Mouse (Mus musculus) cerebellum, postnatal 36 days (tissue): ENCODE measurements at regions not wholly inside any gene's neighbourhood (a gene's known extent, or its start where the extent isn't known, plus 50 kb on each side); places are given as distances from the start of the nearest gene placed in this dataset.

Source experiments
- DNase-seq, 2 experiments: peaks; one replicate each; pipeline ENCODE4 v3.0.0; 2021 to 2022; ENCODE audit warnings: mixed read lengths in 2 of 2

DNA sequence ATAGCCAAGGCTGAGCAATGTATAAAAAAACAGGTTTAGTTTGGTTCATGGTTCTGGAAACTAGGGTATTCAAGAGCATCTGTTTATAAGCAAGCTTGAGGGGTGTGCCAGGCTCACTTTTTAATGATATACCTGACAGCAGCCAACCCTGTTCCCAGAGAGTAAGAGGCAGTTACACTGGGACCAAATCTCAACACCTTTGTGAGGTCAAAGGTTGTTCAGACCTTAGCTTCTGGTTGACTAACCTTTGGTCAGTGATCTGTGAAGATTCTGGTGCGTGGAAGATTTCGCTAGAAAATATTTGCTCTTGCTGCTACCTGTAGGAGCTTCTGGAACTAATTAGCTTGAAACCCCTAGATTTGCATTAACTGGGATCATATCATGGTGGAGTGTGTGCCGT is 140.8 kb downstream of the Bod1 start:
- DNase-seq: no peak

GRCm38 (mm10) chr11:31529686-31530085 is 142.0 kb downstream of the Bod1 start:
- DNase-seq: no peak

DNA sequence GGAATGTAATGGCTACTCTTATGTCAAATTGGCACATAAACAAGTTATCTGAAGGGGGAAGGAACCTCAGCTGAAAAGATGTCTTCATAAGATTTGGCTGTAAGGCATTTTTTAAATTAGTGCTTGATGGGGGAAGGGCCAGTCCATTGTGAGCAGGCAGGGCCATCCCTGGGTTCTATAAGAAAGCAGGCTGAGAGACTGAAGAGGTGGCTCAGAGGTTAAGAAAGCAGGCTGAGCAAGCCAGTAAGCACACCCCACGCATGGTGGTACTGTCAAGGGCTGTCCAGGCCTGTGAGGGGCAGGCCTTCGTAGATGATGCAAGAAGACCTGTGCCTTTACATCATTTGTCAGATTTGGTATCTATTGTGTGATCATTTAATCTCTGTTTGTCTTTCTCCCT is 147.0 kb downstream of the Bod1 start:
- DNase-seq: no peak

DNA sequence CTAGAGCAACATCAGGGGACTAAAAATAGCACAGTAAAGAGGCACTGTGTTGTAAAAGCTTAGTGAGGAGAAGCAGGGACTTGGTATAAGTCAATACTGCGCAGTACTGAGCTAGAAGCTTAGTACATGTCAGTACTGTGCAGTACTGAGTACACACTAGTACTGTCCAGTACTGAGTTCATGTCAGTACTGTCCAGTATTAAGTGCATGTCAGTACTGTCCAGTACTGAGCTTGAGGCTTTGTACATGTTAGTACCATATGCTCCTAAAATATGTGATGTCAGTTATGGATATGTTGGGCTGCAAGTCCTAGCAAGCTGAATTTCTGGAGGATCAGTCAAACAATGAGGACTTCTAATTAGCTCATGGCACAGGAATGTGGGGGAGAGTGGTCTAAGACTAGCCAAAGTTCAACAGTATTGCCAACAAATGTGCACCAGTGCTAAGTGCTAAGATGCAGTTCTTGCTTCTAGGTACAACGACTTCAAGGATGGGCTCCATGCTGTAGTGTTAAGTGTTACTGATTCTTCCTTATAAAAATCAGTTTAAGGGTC is 147.5 kb downstream of the Bod1 start:
- DNase-seq: no peak

GRCm38 (mm10) chr11:31522127-31522526 is 149.6 kb downstream of the Bod1 start:
- DNase-seq: no peak

GRCm38 (mm10) chr11:31520909-31521308 is 150.8 kb downstream of the Bod1 start:
- DNase-seq: no peak

DNA sequence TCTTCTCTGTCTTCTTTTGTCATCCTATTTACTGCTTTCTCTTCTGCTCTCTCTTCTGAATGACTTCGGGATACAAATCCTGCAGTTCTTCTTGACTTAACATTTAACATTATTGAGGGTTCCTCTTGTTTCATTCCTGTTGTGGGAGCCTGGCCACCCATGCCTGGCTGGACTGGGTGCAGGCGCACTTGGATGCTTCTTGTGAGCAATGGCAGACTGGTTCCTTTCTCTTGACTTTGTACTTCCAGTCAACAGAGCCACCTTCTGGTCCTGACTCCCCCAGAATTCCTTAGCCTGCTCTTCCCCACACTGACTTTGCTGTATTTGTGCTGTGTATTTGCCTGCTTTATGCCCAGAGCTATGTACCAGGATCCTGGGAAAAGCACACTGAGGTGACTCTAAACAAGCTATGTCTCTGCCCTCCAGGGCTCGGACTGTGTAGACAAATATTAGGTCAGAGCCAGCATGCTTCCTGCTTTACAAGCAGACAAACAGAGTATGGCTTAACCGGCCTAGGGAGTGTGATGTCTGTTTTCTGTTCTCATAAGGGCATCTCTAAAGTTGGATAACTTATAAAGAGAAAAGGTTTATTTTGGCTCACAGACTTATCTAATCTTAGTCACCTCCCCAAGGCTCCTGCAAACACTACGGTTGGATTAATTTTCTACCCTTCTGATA is 133.5 kb upstream of the Stc2 start:
- no peak for DNase-seq

DNA sequence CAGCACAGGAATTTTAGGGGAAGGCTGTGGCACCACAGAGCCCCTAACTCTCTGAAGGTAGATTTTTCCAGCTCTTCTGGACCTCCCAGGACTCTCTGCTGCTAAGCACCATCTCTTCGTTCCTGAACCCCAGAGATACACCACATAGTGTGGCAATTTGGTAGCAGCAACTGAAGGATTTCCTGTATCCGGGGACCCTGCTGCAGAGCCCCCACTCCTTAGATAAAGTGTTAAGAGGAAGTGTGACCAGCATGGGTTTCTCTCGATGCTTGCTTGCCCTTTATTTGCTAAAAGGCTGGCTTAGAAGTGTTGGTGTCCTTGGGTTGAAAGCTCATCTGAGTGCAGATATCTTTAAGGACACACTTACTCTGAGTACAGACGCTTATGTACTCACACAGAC is 115.6 kb upstream of the Stc2 start:
- no peak for DNase-seq

GRCm38 (mm10) chr11:31481057-31481340 is 111.1 kb upstream of the Stc2 start:
- no peak for DNase-seq

DNA sequence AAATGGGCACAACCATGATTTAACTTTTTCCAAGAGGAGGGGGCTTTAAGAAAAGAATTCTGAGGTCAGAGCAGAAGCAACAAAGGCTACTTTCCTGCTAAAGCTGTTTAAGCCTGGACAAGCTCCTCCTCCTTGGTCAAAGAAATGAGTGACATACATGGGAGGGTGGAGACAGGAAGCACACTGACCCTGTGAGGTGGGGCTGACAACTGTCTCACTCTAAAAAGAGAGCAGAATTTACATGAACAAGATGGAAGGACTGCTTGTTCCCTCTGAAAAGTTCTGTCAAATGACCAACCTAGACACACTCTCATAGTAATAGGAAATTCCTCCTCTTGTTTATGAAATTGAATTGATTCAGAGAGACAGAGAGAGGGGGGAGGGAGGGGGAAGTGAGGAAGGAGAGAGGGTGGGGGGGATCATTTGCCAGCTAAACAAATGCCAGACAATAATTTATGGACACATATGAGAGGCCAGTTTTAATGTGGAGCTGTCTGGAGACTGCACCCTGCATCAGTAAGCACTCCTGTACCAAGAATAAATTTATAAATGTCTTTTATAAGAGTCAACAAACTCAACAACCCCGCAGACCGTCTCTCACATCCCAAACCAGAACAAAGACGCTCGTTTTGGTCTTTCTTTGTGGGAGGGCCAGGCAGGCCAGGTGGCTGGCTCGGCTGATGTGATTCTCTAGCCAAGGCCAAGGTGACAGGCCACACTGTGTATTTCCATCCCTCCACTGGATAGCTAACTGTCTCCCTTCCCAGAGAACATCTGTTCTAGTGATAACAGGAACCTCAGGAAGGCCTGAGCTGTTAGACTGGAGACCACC is 110.6 kb upstream of the Stc2 start:
- DNase-seq: peak; percentile 2 to 7

GRCm38 (mm10) chr11:31477763-31478162 is 107.9 kb upstream of the Stc2 start:
- no peak for DNase-seq

DNA sequence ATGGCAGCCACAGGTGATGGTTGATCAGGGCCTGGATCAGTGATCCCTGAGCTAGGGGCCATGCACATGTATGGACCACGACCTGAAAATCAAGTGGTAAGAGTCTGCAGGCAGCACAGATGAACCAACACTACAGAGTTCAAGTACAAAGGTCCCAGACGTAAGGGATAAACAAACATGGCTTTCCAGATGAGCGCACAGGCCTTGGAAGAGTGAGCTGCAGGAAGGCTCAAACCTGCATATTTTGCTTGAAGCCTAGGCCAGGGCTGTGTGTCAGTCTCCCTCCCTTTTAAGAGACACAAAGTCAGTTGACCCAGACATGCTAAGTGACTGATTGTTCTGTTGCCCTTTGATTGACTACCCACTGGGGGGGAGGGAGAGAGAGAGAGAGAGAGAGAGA is 107.2 kb upstream of the Stc2 start:
- no peak for DNase-seq

DNA sequence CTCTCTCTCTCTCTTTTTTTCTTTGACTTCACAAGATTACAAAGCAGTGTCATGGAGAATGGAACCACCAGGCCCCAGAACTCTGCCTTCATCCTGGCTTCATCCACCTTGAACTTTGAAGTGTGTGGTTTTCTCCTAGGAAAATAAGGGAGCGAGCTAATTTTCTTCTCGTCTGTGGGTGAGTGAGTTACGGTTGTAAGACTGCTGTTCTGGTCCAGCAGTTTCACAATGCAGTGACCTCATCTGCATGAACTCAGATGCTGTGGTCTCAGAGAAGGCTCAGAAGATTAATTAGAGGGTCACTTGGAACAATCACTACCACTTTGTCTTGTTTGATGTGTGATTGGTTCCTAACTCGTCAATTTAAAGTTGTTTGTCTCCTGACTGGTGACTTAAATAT is 103.1 kb upstream of the Stc2 start:
- no peak for DNase-seq

DNA sequence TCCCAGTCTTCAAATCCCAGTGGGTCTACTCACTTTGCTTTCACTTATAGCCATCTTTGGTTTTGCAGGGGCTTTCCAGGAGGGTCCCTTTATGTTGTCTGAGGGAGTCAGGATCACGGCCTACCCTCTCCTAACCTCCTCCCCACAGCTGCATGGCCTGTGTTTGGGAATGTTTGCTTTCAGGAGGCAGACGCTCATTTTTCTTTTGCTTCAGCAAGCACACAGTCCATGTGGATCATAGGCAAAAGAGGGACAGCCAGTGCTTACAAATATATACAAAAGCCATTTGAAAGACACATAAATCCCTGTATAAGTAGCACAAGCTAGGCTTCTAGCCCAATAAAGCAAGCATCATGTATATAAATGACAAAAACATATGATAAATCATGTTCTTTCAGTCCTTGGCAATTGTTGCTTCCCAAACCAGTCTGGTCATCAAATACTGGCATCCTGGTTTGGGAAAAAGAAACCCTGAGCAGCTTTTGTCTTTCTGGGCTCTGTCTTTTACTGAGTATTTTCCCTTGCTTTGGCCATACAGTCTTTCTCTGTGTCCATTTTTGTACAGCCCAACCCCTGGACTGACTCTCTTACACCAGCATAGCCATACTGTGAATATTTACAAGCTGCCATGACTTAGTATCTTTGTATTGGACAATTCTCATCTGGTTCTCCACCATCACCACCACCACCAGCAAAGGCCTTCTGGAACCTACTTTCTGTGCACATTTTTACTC is 101.0 kb upstream of the Stc2 start:
- no peak for DNase-seq

GRCm38 (mm10) chr11:31464844-31465243 is 95.0 kb upstream of the Stc2 start:
- DNase-seq: no peak

- no peak for DNase-seq
Observed at GRCm38 (mm10) chr11:31462440-31462839, 92.6 kb upstream of the Stc2 start.

DNA sequence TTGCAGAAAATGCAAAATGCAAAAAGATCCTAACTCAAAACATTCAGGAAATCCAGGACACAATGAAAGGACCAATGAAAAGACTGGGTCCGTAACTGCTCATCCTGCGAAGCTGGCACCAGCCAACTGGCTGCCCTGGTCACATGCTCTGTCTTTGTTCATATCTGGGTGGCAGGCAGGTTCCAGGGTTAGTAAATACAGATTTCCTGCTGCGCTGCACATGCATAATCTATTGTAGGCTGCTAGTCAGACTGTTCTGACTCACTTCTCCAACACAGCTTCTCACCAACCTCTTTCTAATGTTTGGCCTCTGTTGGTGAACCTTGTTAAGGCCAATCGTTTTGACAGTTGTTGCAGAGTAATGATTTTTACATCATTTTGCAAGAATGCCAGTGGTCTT is 92.0 kb upstream of the Stc2 start:
- DNase-seq: no peak

GRCm38 (mm10) chr11:31461348-31461747 is 91.5 kb upstream of the Stc2 start:
- no peak for DNase-seq

GRCm38 (mm10) chr11:31427374-31427773 is 57.5 kb upstream of the Stc2 start:
- DNase-seq: no peak
